Mouse (Mus musculus) right cerebral cortex, postnatal 14 days (tissue): ENCODE results near the gene Npas3.
A peak's percentile ranks its signal among the peaks of the same experiment; 100 is the strongest.

ENCODE experiments used
- DNase-seq: peaks from one replicate; pipeline ENCODE4 v3.0.0; 2022

The Npas3 gene

DNA sequence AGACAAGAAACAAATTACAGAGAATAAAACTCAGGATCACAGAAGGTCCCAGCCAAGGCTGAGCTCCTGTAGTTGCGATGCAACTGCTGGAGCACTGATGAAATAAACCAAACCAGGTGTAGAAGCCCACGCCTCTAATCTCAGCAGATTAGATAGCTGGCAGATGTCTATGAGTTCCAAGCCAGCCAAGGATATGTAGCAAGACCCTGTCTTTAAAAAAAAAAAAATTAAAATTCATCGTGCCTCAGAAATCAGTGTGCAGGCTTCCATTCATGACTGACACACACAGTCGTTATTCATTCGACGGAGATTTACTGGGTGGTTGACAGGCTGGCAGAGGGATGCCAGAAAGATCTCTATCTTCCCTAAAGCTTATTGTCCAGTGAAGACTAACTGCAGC lies 849.7 kb downstream of the Npas3 start:
- DNase-seq: no peak

DNA sequence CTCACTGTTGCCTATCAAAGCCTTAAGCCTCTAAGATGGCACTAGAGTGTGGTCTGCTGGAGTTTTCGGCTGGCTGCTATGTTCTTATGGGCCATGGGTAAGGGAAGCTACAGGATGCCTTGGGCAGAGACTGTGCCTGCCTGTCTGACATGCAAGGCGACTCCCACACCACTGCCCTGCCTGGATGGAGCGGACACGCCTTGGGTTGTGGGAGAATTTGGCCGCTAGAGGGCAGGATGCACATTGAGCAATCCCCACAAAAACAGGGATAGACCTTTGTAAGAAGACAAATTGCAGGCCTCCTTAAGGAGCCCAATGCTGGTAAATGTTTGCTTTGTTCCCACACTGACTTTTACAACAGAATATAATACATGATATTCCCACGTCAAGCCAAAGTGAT lies 850.3 kb downstream of the Npas3 start:
- DNase-seq: peak; percentile 56

- no peak for DNase-seq
These were observed 851.0 kb downstream of the Npas3 start for GRCm38 (mm10) chr12:54099458-54099857.

GRCm38 (mm10) chr12:54101307-54101870 lies 852.9 kb downstream of the Npas3 start:
- no peak for DNase-seq

DNA sequence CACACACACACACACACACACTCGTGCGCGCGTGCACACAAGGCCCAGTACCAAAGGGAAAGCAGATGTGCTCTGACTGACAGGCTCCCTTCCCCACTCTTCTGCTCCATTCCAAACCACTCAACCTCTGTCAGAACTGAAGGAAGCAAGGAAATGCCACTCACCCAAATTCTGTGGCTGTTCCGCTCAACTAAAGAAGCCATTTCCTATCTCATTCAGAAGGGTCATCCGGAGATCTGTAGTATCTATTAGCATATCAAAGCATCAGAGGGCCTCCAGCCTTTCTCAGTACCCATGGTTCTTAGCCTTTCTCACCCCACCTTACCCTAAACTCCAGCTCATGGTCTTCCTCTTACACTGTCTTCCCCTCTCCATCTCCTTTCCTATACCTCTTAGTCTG lies 854.0 kb downstream of the Npas3 start:
- no peak for DNase-seq

DNA sequence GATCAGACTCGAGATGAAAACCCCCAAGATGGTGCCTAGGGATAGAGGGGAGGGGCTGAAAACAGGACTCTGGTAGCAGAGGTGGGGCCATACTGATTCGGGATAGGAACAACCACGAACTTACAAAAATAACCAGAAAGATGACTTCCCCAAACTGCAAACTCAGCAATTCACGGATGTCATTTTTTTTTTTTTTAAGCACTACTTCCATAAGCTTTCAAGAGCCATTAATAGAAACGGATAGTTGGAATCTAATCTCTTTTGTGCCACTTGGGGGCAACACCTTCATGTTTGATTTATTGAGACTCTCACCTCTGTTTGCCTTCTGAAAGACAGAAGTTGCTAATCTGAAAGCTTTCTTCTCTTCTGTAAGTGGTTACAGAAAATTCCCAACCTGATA lies 857.1 kb downstream of the Npas3 start:
- DNase-seq: no peak

DNA sequence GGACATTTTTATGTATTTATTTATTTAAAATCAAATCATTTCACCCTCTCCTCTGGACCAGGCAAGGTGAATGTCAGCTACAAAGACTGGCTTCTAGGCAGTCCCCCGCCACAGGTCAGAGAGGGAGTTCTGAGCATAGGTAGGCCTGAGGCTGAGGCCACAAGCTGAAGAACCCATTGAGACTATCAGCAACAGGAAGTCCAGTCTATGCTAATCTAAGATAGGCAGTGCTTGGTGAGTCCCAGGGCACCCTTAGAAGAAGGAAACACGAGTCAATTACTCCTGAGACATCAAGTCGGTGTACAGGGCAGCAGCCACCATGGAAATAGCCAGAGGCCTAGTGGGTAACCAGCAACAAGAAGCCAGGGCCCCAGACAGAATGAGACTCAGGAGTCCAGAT lies 857.5 kb downstream of the Npas3 start:
- no peak for DNase-seq

- no peak for DNase-seq
These were observed 861.9 kb downstream of the Npas3 start for GRCm38 (mm10) chr12:54110342-54110741.

DNA sequence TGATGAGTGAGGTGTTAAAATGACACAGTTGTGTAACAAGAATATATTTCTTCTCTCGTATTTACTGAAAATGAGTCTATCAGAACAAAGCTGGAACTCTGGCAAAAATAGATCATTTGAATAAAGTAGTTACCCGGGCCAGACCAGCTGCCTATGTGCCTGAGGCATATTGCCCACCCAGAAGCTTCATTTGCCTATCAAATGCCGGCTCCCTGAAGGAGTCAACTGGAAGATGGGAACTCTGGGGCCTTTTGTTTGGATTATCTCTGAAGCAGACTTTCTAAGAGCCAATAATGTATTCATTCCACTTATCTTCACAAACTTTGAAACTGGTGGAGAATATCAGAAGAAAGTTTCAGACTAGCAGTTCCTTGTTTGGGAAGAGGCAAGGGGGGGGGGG lies 862.5 kb downstream of the Npas3 start:
- DNase-seq: no peak

DNA sequence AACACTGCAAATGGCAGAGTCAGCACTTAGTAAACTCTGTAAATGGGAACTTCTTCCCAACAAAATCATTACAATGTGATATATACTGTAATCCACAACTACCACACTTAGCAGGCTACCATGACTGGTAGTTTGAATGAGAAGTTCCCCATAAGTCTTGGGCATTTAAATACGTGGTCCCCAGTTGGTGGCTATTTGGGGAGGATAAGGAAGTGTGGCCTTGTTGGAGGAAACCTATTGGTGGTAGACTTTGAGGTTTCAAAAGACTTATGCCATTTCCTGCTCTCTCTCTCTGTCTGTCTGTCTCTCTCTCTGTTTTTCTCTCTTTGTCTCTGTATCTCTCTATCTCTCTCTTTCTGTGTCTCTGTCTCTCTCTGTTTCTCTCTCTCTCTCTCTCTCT lies 871.9 kb downstream of the Npas3 start:
- DNase-seq: no peak

GRCm38 (mm10) chr12:54121286-54121685 lies 872.8 kb downstream of the Npas3 start:
- DNase-seq: no peak
